Mouse (Mus musculus) erythroblast, embryonic 14.5 days (primary cell): ENCODE data around the gene Rpp14.

Source experiments
- GATA1 ChIP-seq: IDR thresholded peaks from 2 replicates; pipeline ENCODE4 v1.6.1; 2012; ENCODE audit warnings: low read length, inconsistent platforms, mixed read lengths
- TAL1 ChIP-seq: IDR thresholded peaks from 3 replicates; pipeline ENCODE4 v1.6.1; 2012; ENCODE audit warnings: low read length, inconsistent platforms, mixed read lengths

DNA sequence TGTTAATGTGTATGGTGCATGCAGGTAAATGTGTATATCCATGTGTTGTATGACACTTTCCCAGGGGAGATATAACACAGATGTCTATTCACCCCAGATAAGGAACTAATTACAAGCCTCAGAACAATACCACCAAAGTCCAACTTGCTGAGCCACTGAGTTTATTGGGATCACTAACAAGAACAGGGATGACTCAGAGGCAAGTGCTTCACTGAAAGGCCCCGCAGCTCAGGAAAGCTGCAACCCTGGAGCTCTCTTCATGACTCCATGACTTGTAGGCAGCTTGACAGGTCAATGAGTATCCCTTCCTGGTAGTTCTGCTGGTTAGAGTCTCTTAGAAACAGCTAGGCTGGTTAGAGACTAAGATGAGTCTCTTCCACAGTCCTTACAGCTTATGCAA lies 28.8 kb downstream of the Rpp14 start:
- TF ChIP-seq TAL1 (no peak), GATA1 (no peak)
